Mouse (Mus musculus): ENCODE measurements around the gene Pgghg.
"Not testable (repeated sequence)": the region's sequence is repeated elsewhere in the genome, so short reads cannot be mapped to it uniquely, and the experiment has no call there.

Gene Pgghg

DNA sequence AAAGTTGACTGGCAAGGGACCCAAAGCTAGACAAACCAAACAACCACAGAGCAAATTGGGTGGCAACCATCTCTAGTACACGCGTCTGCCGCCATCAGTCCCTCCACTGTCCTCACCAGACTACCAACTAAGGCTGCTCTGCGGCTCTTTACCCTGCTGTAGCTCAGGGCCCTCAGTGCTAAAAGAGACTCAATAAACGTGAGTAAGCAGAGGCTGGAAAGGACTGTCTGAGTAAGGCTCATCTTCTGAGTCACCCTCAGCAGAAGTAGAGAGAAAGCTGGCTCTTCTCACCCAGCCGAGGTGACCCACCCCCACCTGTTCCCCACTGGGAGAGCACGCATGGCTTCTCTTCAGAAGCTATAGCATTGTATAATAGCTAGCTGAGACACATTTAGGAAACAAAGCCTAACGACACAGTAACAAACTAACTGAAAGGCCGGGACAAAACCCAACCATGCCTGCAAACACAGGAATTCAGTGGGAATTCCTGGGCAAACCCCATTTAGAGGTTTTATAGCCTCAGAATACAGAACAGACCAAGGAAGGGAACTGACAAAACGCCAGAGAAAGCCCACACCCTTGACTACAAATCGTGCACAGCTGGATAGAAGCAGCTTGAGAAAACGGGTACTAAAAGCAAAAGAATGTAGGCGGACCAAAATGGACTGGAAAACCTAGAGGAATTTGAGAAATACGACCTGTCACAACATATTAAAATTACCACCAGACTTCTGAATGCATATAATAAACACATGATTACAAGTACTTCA, 32.4 kb downstream of the Pgghg start:
- in situ Hi-C loops (cut with MboI; ENCODE audit: unreplicated experiment in 2 of 2), result loop anchor here in 1 of 2 experiments (25.0 kb wide), 1 partner anchor 214 kb away; the partner anchor contains the start of genes Hras and Lrrc56

DNA sequence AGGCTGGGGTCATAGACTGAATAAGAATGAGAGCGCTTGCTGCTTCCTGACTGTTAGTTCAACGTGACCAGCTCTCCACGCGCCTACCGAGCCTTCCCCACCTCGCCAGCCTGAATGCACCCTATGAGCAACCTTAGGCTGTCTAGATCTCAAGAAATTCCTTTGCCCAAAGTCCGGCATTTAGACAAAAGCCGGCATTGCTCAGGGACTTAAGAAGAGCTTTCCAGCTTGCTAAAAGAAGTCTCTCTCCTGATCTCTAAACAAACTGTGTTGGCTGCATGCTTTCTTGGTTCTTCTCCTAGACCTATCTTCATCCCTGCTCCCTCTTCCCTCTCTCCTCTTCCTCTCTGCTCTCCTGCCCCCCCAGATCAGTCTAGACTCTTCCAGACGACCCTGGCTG, 33.7 kb downstream of the Pgghg start:
- in situ Hi-C loops (cut with MboI; ENCODE audit: unreplicated experiment in 2 of 2), result loop anchor here in 1 of 2 experiments (25.0 kb wide), 1 partner anchor 212 kb away; the partner anchor contains the start of genes Hras and Lrrc56

DNA sequence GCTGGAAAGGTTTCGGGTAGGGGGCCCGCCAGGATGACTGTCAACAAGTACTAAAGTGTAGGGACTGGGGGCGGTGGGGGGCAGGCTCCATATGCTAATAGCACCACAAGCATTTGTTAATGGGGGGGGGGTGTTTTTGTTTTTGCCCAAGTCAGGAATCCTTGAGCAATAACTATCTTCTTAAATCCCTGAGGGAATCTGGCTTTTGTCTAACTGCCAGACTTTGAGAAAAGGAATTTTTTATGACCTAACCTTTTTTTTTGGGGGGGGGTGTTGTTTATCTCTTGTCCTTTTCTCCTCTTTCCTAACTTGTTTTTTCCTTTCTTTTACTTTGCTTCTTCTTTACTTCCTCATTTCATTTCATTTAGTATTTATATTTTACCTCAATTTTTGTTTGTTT, 34.3 kb downstream of the Pgghg start:
- in situ Hi-C loops (cut with MboI; ENCODE audit: unreplicated experiment in 2 of 2), result no loop called here

GRCm38 (mm10) chr7:140976720-140977119, 35.5 kb downstream of the Pgghg start:
- in situ Hi-C loops (cut with MboI; ENCODE audit: unreplicated experiment in 2 of 2), result not testable (repeated sequence)

GRCm38 (mm10) chr7:140981704-140982103, 40.5 kb downstream of the Pgghg start:
- in situ Hi-C loops (cut with MboI; ENCODE audit: unreplicated experiment in 2 of 2), result no loop called here

GRCm38 (mm10) chr7:140982971-140983370, 41.8 kb downstream of the Pgghg start:
- in situ Hi-C loops (cut with MboI; ENCODE audit: unreplicated experiment in 2 of 2), result no loop called here

DNA sequence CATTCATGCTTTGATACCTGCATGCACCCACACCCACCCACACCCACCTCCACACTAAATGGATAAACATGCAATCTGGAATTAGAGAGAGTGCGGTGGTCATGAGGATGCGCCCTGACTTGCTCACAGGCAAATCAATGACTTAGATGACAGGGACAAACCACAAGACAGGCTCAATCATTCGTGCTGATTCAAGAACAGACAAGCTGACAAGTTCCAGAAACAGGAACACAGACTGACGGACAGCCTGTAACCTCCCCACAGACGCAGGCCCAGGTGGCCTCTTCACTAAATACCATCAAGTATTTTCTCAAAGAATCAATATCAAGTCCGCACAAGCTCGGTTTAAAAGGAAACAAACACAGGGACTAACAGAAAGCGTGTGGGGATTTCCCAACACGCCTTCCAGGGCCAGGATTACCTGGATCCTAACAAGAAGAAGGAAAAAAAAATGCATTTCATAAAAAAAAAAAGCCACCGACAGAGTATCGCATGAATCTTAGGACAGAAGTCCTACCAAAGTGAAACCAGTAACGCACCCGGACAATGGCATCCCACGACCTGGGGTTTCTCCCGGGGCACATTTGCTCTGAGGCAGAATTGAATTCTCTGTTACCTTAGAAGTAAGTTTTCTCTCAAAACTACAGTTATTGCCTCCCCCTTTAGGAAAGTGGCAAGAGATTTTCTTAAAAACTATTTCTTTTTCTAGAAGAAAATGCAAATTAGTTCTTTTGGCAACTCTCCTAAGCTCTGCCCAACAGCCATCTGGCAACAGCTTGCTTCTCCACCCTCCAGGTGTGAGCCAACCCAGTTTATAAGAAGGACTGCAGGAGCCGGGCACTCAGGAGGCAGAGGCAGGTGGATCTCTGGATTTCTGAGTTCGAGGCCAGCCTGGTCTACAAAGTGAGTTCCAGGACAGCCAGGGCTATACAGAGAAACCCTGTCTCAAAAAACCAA, 46.3 kb downstream of the Pgghg start:
- in situ Hi-C loops (cut with MboI; ENCODE audit: unreplicated experiment in 2 of 2), result no loop called here

DNA sequence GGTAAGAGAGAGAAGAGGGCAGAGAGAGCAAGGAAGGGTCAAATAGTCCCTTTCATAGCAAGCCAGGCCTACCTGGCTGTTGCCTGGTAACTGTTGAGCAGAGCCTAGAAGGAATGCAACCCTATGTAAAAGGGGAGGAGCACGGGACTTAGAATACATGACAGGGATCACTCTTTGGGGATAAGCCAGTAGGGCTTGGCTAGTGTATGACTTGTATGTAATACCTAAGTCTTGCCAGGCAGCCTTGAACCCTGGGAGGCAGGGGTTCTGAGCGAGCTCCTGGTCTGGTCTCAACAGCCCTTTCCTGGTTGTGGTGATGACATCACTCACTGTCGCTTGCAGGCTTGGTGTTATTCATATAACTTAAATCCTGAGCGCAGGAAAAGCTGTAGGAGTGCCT, 47.8 kb downstream of the Pgghg start:
- in situ Hi-C loops (cut with MboI; ENCODE audit: unreplicated experiment in 2 of 2), result no loop called here

DNA sequence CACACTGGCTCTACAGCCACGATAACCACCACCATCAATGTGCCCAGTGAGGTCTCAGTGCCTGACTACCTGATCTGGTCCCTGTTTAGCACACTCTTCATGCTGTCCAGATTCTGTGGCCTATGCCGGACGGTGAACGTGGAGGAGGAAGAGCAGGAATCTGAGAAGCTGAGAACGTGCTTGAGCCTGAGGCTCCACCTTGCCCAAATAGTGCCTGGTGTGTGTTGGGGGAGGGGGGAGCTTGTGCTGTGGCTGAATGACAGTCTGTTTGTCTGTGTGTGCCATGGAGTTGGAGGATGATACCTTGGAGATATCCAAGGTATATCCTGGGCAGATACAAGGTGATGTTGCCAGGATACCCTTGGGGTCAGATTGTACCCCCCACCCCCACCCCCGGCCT, 49.0 kb downstream of the Pgghg start:
- in situ Hi-C loops (cut with MboI; ENCODE audit: unreplicated experiment in 2 of 2), result no loop called here

- in situ Hi-C loops (cut with MboI; ENCODE audit: unreplicated experiment in 2 of 2), result no loop called here
Observed at GRCm38 (mm10) chr7:140990622-140991021, 49.4 kb downstream of the Pgghg start.

DNA sequence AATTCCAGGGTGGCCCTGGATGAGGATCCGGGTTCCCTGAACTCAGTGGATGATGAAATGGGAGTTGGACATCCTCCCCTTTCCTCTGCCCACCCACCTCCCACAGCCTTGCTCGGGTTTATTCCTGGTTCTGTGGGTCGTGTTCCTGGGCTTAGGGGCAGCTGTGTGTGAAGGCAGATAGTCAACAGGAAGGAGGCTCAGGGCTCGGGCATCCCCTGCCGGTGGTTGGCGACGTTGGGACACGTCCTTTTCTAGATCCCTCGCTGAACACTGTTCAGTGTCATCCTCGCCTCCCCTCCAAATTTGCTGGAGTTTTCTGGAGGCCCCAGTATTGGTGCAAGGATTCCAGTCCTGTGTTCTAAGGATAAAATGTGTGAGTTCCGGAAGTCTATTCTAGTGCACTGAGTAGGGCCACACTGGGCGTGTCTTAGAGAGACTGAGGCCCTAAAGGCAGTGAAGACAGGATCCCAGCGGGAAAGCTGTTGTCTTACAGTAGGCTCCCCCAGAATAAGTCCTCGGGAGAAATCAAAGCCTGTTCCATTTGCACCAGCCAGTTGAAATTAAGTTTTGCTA, 50.0 kb downstream of the Pgghg start:
- in situ Hi-C loops (cut with MboI; ENCODE audit: unreplicated experiment in 2 of 2), result no loop called here

Data from v-Abl transformed pro-B cells (cell line).